Mouse (Mus musculus): ENCODE data around the gene Nt5c3b. TPM values are rescaled to one million over a fixed set of nuclear protein-coding genes. Genes with fewer than 3 reads are reported as not detected.

Gene Nt5c3b
- polyA plus RNA-seq, 1 experiment from 2014 or later = 104 TPM

DNA sequence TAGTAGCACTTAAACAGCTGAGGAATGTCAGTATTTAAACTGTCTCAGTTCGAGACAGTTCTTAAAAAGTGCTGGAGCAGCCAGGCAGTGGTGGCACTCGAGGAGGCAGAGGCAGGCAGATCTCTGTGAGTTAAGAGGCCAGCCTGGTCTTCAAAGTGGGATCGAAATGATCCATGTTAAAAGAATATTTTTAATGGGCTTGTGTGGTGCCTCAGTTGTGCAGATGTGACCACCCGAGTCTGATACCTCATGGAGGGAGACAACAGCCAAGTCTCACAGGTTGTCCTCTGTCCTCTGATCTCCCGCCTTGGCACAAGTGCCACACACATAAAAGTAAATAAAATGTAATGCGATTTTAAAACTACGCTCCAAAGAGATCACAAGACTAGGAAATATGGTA, 43.1 kb downstream of the Nt5c3b start:
- no peaks in the 10 kb centered on the region for H3K9me3 ChIP-seq
- no peak overlapping the region; the same call in 1 of the 2 replicates for H3K27ac ChIP-seq (replicated peaks)
- WGBS = 88% methylated on average over 7 of the region's 7 CpGs
- H3K4me3 ChIP-seq = no peak overlapping the region
- no peaks in the 10 kb centered on the region for H3K36me3 ChIP-seq
- peaks cover 83% of the 10 kb centered on the region for H3K4me1 ChIP-seq
- H3K9ac ChIP-seq = no peak overlapping the region
- no peak for ATAC-seq (ENCODE audit: extremely low read depth, insufficient number of reproducible peaks, low FRiP score, low TSS enrichment)
- no peak overlapping the region for H3K4me2 ChIP-seq
- H3K27me3 ChIP-seq (replicated peaks) = no peaks in the 10 kb centered on the region

- Histone ChIP-seq H3K27me3 (replicated peaks) (no peaks in the 10 kb centered on the region), H3K4me2 (peak within 1 kb of the TSS; percentile 92), H3K9me3 (no peaks in the 10 kb centered on the region), H3K4me3 (peak within 1 kb of the TSS; percentile 88), H3K27ac (replicated peaks) (peak within 1 kb of the TSS; percentile 91), H3K36me3 (peaks cover 6% of the 10 kb centered on the region; the same call in 1 of the 2 replicates), H3K4me1 (peaks cover 83% of the 10 kb centered on the region), H3K9ac (peak within 1 kb of the TSS; percentile 96)
- under 1% methylated on average over 37 of the region's 37 CpGs for WGBS
- ATAC-seq (ENCODE audit: extremely low read depth, insufficient number of reproducible peaks, low FRiP score, low TSS enrichment) = peak; percentile 97
These were observed 43.8 kb downstream of the Nt5c3b start, which contains the start of gene Jup for GRCm38 (mm10) chr11:100397600-100398389. Jup (minus strand) TSS chr11:100397763.

GRCm38 (mm10) chr11:100396886-100397599, 44.6 kb downstream of the Nt5c3b start:
- no peaks in the 10 kb centered on the region for H3K27me3 ChIP-seq (replicated peaks)
- peak overlapping the region; percentile 92 for H3K4me2 ChIP-seq
- H3K9ac ChIP-seq = peak overlapping the region; percentile 96
- no peaks in the 10 kb centered on the region for H3K9me3 ChIP-seq
- ATAC-seq (ENCODE audit: extremely low read depth, insufficient number of reproducible peaks, low FRiP score, low TSS enrichment) = no peak; the same call in none of the 2 replicates
- WGBS = 2% methylated on average over 42 of the region's 42 CpGs
- peaks cover 83% of the 10 kb centered on the region for H3K4me1 ChIP-seq
- peak overlapping the region; percentile 91 for H3K27ac ChIP-seq (replicated peaks)
- peaks cover 11% of the 10 kb centered on the region; the same call in 1 of the 2 replicates for H3K36me3 ChIP-seq
- peak overlapping the region; percentile 88 for H3K4me3 ChIP-seq

DNA sequence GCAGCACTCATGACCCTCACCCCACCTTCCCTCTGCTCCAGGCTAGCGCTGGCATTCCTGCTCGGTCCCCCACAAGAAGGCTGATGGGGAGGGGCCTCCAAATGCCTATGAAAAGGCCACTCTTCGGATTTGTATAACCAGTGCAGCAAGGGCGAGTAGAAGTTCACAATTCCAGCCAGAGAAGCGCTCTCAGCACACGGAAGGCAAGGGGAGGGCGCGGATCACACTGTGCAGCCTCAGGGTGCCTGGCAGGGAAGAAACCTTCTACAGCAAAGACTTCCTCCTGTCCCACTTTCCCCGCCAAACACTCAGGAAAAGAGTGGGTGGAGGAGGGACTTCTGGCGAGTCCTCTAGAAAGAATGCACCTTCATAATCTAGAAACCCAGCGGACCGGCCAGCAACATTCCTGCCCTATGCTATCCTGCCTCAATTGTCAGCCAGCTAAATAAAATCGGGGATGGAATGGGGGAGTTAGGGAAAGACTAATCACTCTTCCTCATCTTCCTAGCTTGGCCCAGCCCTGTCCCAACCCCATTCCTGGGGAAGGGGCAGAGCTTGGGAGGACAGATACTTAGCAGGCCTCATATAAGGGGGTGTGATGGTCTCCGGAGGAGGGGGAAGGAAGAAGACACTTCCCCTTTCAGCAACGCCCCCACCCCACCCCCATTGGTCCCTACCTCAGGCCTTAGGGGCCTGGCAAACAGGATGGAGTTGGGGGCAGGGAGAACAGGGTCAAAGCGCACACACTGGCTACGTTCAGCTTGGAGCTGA, 45.6 kb downstream of the Nt5c3b start:
- H3K9me3 ChIP-seq = no peaks in the 10 kb centered on the region
- H3K4me2 ChIP-seq = peak overlapping the region; percentile 92
- peaks cover 11% of the 10 kb centered on the region for H3K36me3 ChIP-seq
- H3K4me3 ChIP-seq = peak overlapping the region; percentile 88
- 11% methylated on average over 17 of the region's 17 CpGs for WGBS
- peak overlapping the region; percentile 91 for H3K27ac ChIP-seq (replicated peaks)
- no peaks in the 10 kb centered on the region for H3K27me3 ChIP-seq (replicated peaks)
- no peak for ATAC-seq (ENCODE audit: extremely low read depth, insufficient number of reproducible peaks, low FRiP score, low TSS enrichment)
- peaks cover 83% of the 10 kb centered on the region for H3K4me1 ChIP-seq
- peak overlapping the region; percentile 96 for H3K9ac ChIP-seq

DNA sequence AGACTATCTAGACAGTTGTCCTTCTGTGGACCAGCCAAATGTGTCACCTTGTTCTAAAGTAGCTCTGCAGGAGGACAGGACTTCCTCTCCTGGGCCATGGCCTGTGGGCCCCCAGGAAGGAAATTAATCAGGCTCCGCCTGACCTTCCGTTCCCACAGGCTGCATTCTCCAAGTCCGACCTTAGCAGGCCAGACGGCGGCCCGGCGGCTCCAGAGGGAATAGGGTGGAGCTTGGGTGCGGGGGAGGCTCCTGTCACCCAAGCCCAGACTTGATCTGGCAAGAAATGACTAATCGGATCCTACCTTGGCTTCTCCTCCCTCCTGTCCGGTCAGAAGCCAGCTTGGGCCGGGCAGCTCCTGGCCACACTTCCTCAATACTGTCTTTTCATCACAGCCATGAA, 46.4 kb downstream of the Nt5c3b start:
- whole genome bisulfite sequencing = 11% methylated on average over 11 of the region's 11 CpGs
- Histone ChIP-seq H3K4me1 (peaks cover 83% of the 10 kb centered on the region), H3K9ac (peak overlapping the region; percentile 96)

DNA sequence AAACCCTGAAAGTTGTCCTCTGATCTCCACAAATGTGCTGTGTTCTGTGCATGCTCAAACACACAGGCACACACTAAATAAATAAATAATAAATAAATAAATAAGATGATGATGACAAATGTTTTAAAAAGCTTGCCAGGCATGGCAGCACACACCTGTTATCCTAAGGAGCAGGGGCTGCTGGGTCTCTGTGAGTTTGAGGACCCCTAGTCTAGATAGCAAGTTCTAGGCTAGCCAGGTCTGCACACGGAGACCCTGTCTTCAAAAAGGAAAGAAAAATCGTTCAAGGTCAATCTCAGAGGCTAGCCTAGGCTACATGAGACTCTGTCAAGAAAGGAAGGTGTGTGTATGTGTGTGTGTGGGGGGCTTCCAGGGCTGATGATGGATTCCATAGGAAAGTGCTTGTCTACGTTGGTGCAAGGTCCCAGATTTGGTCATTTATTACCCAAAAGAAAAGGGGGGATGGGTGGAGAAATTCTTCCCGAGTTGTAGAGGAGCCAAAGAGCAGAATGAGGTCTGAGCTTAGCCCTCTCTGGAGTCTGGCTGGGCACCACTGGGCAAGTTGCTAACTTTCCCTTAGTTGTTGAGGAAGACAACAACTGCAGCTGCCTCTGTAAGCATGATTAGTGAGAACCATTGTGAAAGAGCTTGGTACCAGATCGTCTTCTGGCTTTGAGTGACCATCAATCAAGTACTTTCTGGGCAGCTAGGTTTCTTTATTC, 47.1 kb downstream of the Nt5c3b start:
- Histone ChIP-seq H3K9me3 (no peaks in the 10 kb centered on the region), H3K4me3 (peak overlapping the region; percentile 88), H3K27me3 (replicated peaks) (no peaks in the 10 kb centered on the region), H3K4me2 (peak overlapping the region; percentile 92), H3K36me3 (peaks cover 11% of the 10 kb centered on the region), H3K4me1 (peaks cover 83% of the 10 kb centered on the region), H3K27ac (replicated peaks) (peak overlapping the region; percentile 91), H3K9ac (peak overlapping the region; percentile 96)
- WGBS = 56% methylated on average over 5 of the region's 5 CpGs
- ATAC-seq (ENCODE audit: extremely low read depth, insufficient number of reproducible peaks, low FRiP score, low TSS enrichment) = no peak

More for the DNA sequence above, 46.4 kb downstream of the Nt5c3b start:
- Histone ChIP-seq H3K4me3 (peak overlapping the region; percentile 88), H3K4me2 (peak overlapping the region; percentile 92), H3K36me3 (peaks cover 11% of the 10 kb centered on the region), H3K9me3 (no peaks in the 10 kb centered on the region), H3K27me3 (replicated peaks) (no peaks in the 10 kb centered on the region), H3K27ac (replicated peaks) (peak overlapping the region; percentile 91)
- ATAC-seq (ENCODE audit: extremely low read depth, insufficient number of reproducible peaks, low FRiP score, low TSS enrichment) = no peak

GRCm38 (mm10) chr11:100393733-100394132, 47.9 kb downstream of the Nt5c3b start:
- no peaks in the 10 kb centered on the region for H3K9me3 ChIP-seq
- 56% methylated on average over 7 of the region's 7 CpGs for WGBS
- peaks cover 85% of the 10 kb centered on the region for H3K4me1 ChIP-seq
- no peaks in the 10 kb centered on the region for H3K27me3 ChIP-seq (replicated peaks)
- H3K9ac ChIP-seq = peak overlapping the region; percentile 58
- no peak for ATAC-seq (ENCODE audit: extremely low read depth, insufficient number of reproducible peaks, low FRiP score, low TSS enrichment)
- H3K27ac ChIP-seq (replicated peaks) = peak overlapping the region; percentile 36; the same call in 1 of the 2 replicates
- peak overlapping the region; percentile 92 for H3K4me2 ChIP-seq
- no peak overlapping the region for H3K4me3 ChIP-seq
- peaks cover 11% of the 10 kb centered on the region for H3K36me3 ChIP-seq

DNA sequence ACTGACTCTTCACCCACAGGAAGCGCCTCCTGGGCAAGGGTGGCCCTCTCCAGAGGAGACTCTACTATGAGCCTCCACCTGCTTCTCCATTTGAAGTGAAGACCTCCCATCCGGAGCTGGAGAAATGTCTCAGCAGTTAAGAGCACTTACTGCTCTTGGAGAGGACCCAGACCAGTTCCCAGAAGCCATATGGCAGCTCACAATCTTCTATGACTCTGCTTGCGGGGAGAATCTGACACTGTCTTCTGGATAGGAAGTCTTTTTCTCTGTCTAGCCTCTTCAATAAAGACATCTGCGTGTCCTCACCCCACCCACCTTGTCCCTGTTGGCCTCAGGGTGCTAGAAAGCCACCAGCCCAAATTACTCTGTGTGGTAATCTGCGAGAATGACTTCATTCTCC, 48.6 kb downstream of the Nt5c3b start:
- peak overlapping the region; percentile 26; the same call in 1 of the 2 replicates for H3K9ac ChIP-seq
- no peak overlapping the region for H3K4me2 ChIP-seq

DNA sequence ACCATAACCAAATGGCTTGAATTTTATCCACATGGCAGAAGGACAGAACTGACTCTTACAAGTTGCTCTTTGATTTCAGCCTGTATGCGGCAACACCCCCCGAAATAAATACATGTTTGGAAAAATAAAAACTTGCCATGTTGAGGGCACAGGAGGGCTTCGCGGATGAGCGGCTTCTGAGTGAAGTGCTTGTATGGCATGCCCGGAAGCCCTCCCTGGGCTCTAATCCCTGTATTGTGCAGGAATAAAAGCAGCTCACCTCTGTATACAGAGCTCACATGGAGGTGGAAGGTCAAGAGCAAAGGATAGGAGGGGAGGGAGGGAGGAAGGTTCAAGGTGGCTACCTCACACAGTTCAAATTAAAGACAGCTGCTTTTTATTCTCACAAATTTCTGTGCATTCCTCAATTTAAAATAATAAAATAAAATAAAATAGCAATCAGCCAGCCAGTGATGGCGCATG, 49.7 kb downstream of the Nt5c3b start:
- H3K27ac ChIP-seq (replicated peaks) = peak overlapping the region; percentile 92
- H3K9me3 ChIP-seq = no peaks in the 10 kb centered on the region
- no peak overlapping the region for H3K4me2 ChIP-seq
- no peak for ATAC-seq (ENCODE audit: extremely low read depth, insufficient number of reproducible peaks, low FRiP score, low TSS enrichment)
- no peak overlapping the region for H3K4me3 ChIP-seq
- peaks cover 11% of the 10 kb centered on the region for H3K36me3 ChIP-seq
- peaks cover 96% of the 10 kb centered on the region for H3K4me1 ChIP-seq
- H3K27me3 ChIP-seq (replicated peaks) = no peaks in the 10 kb centered on the region
- 85% methylated on average over 7 of the region's 7 CpGs for WGBS
- no peak overlapping the region for H3K9ac ChIP-seq

More for the DNA sequence above, 48.6 kb downstream of the Nt5c3b start:
- Histone ChIP-seq H3K36me3 (peaks cover 11% of the 10 kb centered on the region), H3K9me3 (no peaks in the 10 kb centered on the region), H3K27ac (replicated peaks) (peak overlapping the region; percentile 92; the same call in 1 of the 2 replicates), H3K4me3 (no peak overlapping the region), H3K4me1 (peaks cover 86% of the 10 kb centered on the region), H3K27me3 (replicated peaks) (no peaks in the 10 kb centered on the region)
- WGBS = 77% methylated on average over 5 of the region's 5 CpGs
- no peak for ATAC-seq (ENCODE audit: extremely low read depth, insufficient number of reproducible peaks, low FRiP score, low TSS enrichment)

DNA sequence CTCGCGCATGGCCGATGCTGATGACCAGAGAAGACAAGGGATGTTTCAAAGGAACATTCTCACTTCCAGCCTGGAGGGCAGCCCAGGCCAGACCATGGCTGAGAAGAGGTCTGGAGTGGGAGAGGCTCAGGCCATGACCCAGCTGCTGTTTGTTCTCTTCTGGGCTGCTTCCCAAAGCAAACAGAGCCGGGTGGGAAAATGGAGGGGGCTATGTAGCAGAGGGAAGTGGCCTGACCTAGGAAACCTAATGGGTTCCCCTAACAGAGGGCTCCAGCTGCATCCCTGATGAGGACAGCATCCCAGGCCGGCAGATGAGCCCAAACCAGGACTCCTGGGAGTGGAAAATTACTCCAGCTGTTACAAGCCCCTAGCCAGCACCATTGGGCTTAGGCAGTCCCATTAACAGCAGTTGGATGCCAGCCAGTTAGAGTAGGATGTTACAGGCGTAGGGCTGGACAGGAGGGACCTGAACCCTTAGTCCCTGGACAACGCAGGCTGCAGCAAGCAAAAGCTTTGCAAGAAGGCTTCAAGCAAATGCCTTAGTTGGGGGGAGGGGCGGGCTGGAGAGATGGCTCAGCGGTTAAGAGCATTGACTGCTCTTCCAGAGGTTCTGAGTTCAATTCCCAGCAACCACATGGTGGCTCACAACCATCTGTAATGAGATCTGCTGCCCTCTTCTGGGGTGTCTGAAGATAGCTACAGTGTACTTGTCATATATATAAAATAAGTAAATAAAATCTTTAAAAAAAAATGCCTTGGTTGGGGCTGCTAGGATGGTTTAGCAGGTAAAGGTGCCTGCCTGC, 50.3 kb downstream of the Nt5c3b start:
- peak overlapping the region; percentile 50 for H3K4me2 ChIP-seq

More for the DNA sequence above, 50.3 kb downstream of the Nt5c3b start:
- Histone ChIP-seq H3K27ac (replicated peaks) (peak overlapping the region; percentile 92), H3K9me3 (no peaks in the 10 kb centered on the region), H3K27me3 (replicated peaks) (no peaks in the 10 kb centered on the region), H3K36me3 (peaks cover 14% of the 10 kb centered on the region), H3K4me3 (no peak overlapping the region), H3K9ac (peak overlapping the region; percentile 69), H3K4me1 (peaks cover 100% of the 10 kb centered on the region)
- 43% methylated on average over 9 of the region's 9 CpGs for WGBS
- peak; percentile 17; the same call in 1 of the 2 replicates for ATAC-seq (ENCODE audit: extremely low read depth, insufficient number of reproducible peaks, low FRiP score, low TSS enrichment)

All from heart, embryonic 13.5 days (tissue).